Mouse (Mus musculus) heart, adult 8-10 months (tissue): ENCODE results near the gene Il17ra. TPM values are rescaled to one million over a fixed set of nuclear protein-coding genes. Genes with fewer than 3 reads are reported as not detected.

ENCODE experiments used
- DNase-seq: peaks from one replicate; pipeline ENCODE4 v3.0.0; 2022; ENCODE audit warnings: low spot score
- total RNA-seq, 4 experiments: library from RNA; stranded (reverse); gene quantifications; 2 replicates each; pipeline ENCODE4 v1.2.4; 2022

Il17ra gene
- total RNA-seq, 4 experiments from 2014 or later, result 2.4 to 5.1 (median 3.0) TPM

DNA sequence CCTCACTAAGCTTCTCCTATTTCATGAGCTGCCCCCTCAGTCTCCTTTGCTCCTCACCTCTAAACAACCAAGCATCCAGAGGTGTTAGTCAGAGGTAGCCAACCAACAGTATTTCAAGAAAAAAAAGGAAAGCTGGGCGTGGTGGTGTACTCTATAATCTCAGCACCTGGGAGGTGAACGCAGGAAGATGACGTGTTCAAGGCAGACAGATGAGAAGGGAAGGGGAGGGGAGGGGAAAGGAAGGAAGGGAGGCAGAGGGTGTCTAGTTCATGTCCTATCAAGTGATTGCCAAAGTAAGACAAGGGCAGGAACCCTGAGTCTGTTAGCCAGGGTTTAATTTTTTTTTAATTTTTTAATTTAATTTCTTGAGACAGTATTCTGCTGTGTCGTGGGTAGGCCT lies 45.6 kb downstream of the Il17ra start:
- no peak for DNase-seq

DNA sequence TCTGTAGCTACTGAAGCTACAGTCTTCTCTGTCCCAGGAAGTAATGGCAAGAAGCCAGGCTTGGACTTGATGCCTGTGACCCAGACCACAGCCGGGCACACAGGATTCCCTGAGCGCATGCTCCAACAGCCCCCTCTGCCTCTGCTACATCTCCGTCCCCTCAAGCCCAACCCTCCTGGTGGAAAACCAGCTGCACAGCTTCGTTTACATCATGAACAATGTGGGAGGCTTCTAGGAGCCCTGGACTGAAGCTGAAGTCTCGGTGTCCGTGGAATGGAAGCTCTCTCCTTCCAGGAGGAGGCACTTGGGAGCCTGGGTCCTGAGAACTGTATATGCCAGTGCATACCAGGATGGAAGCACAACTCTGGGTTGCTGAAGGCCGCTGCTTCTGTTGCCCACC lies 46.9 kb downstream of the Il17ra start:
- DNase-seq, result no peak

DNA sequence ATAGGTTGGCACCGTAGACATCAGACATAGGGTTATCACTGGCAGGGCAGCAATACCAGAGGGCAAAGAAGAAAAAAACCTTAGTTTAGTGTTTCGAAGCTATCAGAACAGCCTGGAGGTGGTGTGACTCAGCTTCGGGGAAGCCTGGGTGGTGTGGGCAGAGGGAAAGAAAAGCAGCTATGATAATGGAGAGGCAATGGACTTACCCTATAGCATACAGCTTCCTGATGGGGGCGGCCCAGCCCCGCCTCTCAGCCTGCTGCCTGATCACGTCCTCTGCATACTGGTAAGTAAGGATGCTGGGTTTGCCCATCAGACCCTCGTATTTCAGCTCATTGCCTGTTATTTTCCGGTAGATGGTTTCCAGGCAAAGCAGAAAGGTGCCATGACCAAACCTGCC lies 47.4 kb downstream of the Il17ra start:
- no peak for DNase-seq

DNA sequence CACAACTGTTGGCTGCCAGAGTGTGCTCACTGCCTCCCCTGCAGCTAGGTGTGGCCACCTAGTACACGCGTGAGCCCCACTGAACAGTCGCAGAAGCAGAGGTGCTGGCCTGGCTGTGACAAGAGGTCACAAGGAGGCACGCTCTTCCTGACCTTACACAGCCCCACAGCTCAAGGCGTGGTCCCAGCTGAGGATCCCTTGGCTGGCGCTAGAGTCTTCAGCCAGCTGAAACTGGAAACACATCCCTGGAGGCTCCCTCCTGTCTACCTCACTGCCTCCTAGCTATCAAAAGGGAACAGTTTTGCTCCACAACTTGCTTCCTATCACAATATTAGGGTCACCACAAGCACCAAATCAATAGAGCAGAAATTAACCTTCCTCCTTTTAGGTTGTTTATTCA lies 48.2 kb downstream of the Il17ra start:
- no peak for DNase-seq

DNA sequence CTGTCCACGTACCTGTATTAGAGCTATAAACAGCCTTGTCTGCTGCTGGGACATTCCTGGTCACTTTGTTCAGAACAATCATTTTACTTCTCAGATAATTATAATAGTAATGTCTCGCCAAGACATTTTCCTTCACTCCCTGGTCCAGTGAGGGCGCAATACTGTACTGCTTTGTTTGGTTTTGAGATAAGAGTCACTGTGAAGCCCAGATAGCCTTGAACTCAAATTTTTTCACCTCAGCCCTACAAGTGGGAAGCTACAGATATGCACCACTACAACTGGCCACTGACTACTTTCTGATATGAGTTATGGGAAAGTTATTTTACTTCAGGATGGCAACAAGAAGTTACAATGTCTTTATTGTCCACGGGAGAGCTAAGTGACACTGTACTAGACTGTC lies 53.4 kb downstream of the Il17ra start:
- DNase-seq, result no peak

DNA sequence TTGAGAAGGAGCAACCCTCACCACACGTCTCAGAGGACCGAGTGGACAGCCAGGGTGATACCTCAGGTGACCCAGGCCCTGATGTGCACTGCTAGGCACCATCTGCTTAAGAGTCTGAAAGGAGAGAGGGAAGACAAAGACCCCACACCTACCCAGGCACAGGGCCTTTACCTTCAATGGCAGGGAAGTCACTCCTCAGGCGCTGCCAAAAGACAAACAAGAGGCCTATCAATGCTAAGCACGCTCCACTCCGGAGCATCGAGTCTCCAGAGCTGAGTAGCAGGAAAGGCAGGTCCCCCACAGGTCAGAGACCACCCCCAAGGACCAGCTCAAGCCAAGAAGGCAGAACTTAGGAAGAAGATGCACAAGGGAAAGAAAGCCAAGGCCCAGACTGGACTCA lies 53.8 kb downstream of the Il17ra start:
- no peak for DNase-seq

DNA sequence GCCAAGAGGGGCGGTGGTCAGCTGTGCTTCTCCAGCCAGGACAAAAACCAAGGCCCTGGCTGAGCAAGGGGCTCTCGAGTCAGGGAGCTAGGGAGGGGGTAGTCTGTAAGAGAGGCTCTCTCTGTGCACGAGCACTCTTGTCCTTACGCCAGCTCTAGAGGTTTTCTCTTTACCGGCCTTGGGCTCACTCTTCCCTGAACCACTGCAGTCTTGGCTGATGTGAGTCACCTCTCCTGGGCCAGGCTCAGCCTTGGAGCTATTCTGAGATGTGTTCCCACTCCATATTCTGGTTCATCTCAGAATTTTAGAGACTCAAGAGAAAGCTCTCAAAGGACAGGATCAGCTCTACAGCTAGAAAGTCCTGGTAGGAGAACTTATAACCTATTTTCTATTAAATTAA lies 54.3 kb downstream of the Il17ra start:
- no peak for DNase-seq

DNA sequence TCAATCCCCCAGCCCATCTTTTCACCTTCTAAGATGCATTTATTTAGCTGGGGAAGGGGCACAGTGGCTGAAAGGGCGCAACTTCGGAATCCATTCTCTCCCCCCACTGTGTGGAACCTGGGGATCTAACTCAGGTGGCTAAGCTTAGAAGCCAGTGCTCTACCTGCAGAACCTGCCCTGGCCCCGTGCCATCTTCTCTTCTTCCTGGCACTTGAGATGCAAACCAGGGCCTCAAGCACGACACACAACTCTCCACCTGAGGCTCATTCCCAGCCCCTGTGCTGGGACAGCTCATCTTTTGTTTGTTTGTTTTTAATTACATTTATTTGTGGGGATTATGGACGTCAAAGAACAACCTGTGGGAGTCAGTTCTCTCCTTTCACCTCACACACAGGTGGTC lies 56.6 kb downstream of the Il17ra start:
- DNase-seq, result no peak

DNA sequence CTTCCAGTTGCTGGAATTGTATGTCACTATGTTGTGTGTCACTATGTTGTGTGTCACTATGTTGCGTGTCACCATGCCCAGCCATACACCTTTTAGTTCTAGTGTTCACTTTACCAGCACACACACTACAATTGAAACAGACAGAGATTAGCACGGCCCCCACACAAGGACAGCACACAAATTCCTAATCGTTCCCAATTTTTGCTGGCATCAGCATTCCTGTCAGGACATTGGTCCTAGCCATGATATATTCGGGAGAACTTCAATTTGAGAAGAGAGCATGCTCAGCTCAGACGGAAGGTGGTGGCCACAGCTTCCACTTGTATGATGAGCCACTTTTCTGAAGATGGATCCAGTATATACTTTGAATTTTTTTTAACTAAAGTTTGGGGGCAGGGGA lies 61.7 kb downstream of the Il17ra start:
- DNase-seq, result no peak

DNA sequence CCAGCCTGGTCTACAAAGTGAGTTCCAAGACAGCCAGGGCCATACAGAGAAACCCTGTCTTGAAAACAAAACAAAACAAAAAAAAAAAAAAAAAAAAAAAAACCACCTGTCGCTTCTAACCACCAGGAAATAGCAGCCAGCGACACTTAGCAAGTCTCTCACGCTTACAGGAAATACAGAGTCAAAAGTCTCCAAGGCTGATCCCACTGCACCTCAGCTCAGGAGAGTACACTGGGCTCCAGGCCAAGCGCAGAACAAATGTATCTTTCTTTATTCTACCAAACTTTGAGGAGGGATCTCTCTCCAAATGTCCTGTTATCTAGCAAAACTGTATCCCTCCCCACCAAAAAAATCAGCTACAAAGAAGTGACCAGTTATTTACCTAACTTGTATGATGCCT lies 66.1 kb downstream of the Il17ra start:
- DNase-seq, result no peak

DNA sequence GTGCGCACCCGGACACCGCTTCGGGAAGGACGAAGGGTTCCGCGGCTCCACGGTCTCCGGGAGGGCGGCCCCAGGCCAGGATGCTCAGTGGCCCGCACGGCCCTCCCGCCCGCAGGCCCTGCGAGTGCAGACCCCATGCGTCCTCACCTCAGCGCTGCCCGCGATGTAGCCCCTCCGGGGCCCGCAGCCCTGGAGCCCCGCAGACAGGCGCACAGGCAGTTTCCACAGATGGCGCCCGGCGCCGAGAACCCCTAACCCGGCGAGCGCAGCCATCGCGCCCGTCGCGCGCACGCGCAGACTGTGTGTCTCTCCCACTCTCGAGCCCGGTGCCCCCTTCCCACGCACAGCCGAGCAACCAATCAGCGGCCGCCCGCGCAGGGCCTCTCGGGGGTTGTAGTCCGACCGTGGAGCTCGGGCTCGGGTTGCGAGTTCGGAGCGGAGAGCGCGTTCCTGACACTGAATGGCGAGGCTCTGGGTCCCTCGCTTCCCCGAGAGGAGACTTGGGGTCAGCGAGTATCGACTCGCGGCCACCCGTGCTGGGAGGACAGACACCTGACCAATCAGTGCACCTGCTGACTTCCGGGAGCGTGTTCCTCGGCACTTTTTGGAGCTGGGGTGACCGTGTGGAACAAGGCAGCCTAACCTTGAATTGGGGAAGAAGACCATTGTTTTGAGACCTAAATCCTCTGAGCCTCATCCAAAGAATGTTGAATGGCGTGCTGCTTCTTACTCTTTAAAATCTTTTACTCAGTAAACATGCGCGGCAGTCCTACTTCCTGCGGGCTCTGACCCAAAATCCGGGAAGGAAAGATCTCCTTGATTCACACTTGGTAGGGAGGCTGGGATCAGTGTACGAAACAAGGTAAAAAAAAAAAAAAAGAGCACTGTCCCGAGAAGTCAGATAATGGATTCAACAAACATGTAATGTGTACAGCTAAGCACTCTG lies 68.2 kb downstream of the Il17ra start, which contains the start of gene Hdhd5:
Hdhd5 (minus strand) TSS at position 300 of the 946 bp plus-strand sequence.
- peak; percentile 89 for DNase-seq

DNA sequence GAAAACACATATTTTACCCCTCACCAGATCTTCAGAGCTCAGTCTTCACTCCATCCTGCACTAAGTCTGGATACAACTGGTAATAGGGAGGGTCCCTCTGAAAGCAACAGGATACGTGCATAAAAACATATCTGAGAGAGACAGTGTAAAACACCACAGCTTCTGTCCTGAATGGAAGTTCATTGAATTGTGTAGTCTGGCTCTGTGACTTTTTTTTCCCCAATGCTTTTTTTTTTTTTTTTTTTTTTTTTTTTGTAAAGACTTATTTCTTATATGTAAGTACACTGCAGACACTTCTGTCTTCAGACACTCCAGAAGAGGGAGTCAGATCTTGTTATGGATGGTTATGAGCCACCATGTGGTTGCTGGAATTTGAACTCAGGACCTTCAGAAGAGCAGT lies 69.5 kb downstream of the Il17ra start:
- no peak for DNase-seq

DNA sequence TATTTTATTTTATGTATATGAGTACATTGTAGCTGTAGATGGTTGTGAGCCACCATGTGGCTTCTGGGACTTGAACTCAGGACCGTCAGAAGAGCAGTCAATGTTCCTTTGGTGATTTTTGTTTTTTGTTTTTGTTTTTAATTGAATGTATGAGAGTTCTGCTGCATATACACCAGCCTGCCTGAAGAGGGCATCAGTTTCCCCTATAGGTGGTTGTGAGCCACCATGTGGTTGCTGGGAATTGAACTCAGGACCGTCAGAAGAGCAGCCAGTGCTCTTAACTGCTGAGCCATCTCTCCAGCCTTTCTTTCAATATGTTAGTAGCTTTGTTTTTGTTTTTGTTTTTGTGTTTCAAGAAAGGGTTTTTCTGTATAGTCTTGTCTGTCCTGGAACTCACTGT lies 73.3 kb downstream of the Il17ra start:
- no peak for DNase-seq

Other genes starting within 250 kb of the Il17ra start
- gene D330020A13Rik, start 168.9 kb upstream of the Il17ra start, total RNA-seq, result not detected
- under 1 TPM; 0.09 to 0.47 (median 0.18) TPM for gene B4galnt3, start 168.7 kb upstream of the Il17ra start, total RNA-seq
- 10 to 100 TPM; 24.9 to 31.2 (median 30.9) TPM for gene Kdm5a, start 99.1 kb upstream of the Il17ra start, total RNA-seq
- gene Ccdc77, start 98.9 kb upstream of the Il17ra start, total RNA-seq, result 1 to 10 TPM; 2.9 to 4.7 (median 4.0) TPM
- gene Tmem121b, start 30.6 kb downstream of the Il17ra start, total RNA-seq, result not detected
- 10 to 100 TPM; 20.1 to 25.0 (median 22.9) TPM for gene Hdhd5, start 68.1 kb downstream of the Il17ra start, total RNA-seq
- gene Cecr2, start 203.1 kb downstream of the Il17ra start, total RNA-seq, result 10 to 100 TPM in 3 of 4 experiments, 1 to 10 TPM in 1; 9.2 to 22.1 (median 14.6) TPM